Mouse (Mus musculus): ENCODE results near the gene Cdhr2.

- TF ChIP-seq CTCF (IDR thresholded peaks at IDR 0.05): no peak
- TF ChIP-seq EP300 (IDR thresholded peaks at IDR 0.05): no peak
These were observed 24.9 kb downstream of the Cdhr2 start for GRCm38 (mm10) chr13:54726131-54726530.

All from lung, postnatal 0 days (tissue).